Mouse (Mus musculus) hindbrain, embryonic 11.5 days (tissue): ENCODE measurements at regions not wholly inside any gene's neighbourhood (a gene's known extent, or its start where the extent isn't known, plus 50 kb on each side); places are given as distances from the start of the nearest gene placed in this dataset.

ENCODE experiments used
- ATAC-seq: fragments of 200-750 bp; cut with Nextera tagmentation; 2 replicates; pipeline ENCODE4 v1.8.0; 2017; ENCODE audit warnings: mild to moderate bottlenecking, moderate TSS enrichment, moderate library complexity; ENCODE audit not compliant: low FRiP score
- DNase-seq: peaks from one replicate; pipeline ENCODE4 v3.0.0-alpha.2; 2015; ENCODE audit warnings: low spot score
- H3K27ac ChIP-seq: fragments of 300-500 bp; sonication (generic); 2 replicates; pipeline ENCODE4 v1.5.1; 2014; ENCODE audit warnings: mild to moderate bottlenecking, low read depth, low read length
- H3K27me3 ChIP-seq: fragments of 300-500 bp; sonication (generic); 2 replicates; pipeline ENCODE4 v1.6.1; 2014; ENCODE audit warnings: mild to moderate bottlenecking, low read length, moderate library complexity, mixed read lengths; ENCODE audit not compliant: control insufficient read depth, insufficient read depth
- H3K36me3 ChIP-seq: fragments of 300-500 bp; sonication (generic); 2 replicates; pipeline ENCODE4 v1.6.1; 2014; ENCODE audit warnings: mild to moderate bottlenecking, low read length, moderate library complexity, mixed read lengths; ENCODE audit not compliant: control insufficient read depth, insufficient read depth
- H3K4me1 ChIP-seq: fragments of 300-500 bp; sonication (generic); replicated peaks from 2 replicates; pipeline ENCODE4 v1.6.1; 2014; ENCODE audit warnings: low read length, mixed read lengths; ENCODE audit not compliant: control insufficient read depth, insufficient read depth
- H3K4me2 ChIP-seq: fragments of 300-500 bp; sonication (generic); replicated peaks from 2 replicates; pipeline ENCODE4 v1.6.1; 2014; ENCODE audit warnings: mild to moderate bottlenecking, low read depth, low read length
- H3K4me3 ChIP-seq: fragments of 300-500 bp; sonication (generic); 2 replicates; pipeline ENCODE4 v1.5.1; 2014; ENCODE audit warnings: low read depth, low read length
- H3K9ac ChIP-seq: fragments of 300-500 bp; sonication (generic); 2 replicates; pipeline ENCODE4 v1.6.1; 2014; ENCODE audit warnings: low read depth, low read length
- H3K9me3 ChIP-seq: fragments of 300-500 bp; sonication (generic); 2 replicates; pipeline ENCODE4 v1.6.1; 2016; ENCODE audit warnings: low read length; ENCODE audit not compliant: control insufficient read depth
- WGBS: fragments of 180-500 bp; shearing (Covaris S2); extraction: QIAGEN DNeasy Blood & Tissue Kit; methylation state at CpG from one replicate; pipeline ENCODE4 v1.1.7; 2014; 5-methylcytosine and 5-hydroxymethylcytosine counted together

- ATAC-seq (no peak), DNase-seq (no peak)
- no peaks in the 10 kb centered on the region for H3K36me3 ChIP-seq
- no peaks in the 10 kb centered on the region for H3K27me3 ChIP-seq
- no peak overlapping the region for H3K4me3 ChIP-seq
- H3K4me2 ChIP-seq = no peak overlapping the region
- H3K4me1 ChIP-seq = no peaks in the 10 kb centered on the region
- H3K9ac ChIP-seq = no peak overlapping the region
- H3K9me3 ChIP-seq = no peaks in the 10 kb centered on the region
- H3K27ac ChIP-seq = no peak overlapping the region
- 81% methylated on average over 3 of the region's 3 CpGs for WGBS
Measured at GRCm38 (mm10) chr13:6062729-6063386, 201.6 kb downstream of the Klf6 start.

- 84% methylated on average over 4 of the region's 4 CpGs for WGBS
- no peaks in the 10 kb centered on the region for H3K9me3 ChIP-seq
- no peak overlapping the region for H3K9ac ChIP-seq
- H3K27ac ChIP-seq = no peak overlapping the region
- no peak for DNase-seq
- no peaks in the 10 kb centered on the region for H3K36me3 ChIP-seq
- H3K4me2 ChIP-seq = no peak overlapping the region
- no peaks in the 10 kb centered on the region for H3K4me1 ChIP-seq
- ATAC-seq = no peak
- no peaks in the 10 kb centered on the region for H3K27me3 ChIP-seq
- H3K4me3 ChIP-seq = no peak overlapping the region
Measured at GRCm38 (mm10) chr13:6076978-6077825, 215.9 kb downstream of the Klf6 start.

- Histone ChIP-seq H3K4me2 (no peak overlapping the region), H3K36me3 (no peaks in the 10 kb centered on the region), H3K4me1 (no peaks in the 10 kb centered on the region), H3K9me3 (no peaks in the 10 kb centered on the region), H3K9ac (no peak overlapping the region), H3K4me3 (no peak overlapping the region), H3K27ac (no peak overlapping the region), H3K27me3 (no peaks in the 10 kb centered on the region)
- 60% methylated on average over 2 of the region's 2 CpGs for WGBS
- ATAC-seq = no peak
- no peak for DNase-seq
Measured at GRCm38 (mm10) chr13:6085891-6086290, 224.6 kb downstream of the Klf6 start.

DNA sequence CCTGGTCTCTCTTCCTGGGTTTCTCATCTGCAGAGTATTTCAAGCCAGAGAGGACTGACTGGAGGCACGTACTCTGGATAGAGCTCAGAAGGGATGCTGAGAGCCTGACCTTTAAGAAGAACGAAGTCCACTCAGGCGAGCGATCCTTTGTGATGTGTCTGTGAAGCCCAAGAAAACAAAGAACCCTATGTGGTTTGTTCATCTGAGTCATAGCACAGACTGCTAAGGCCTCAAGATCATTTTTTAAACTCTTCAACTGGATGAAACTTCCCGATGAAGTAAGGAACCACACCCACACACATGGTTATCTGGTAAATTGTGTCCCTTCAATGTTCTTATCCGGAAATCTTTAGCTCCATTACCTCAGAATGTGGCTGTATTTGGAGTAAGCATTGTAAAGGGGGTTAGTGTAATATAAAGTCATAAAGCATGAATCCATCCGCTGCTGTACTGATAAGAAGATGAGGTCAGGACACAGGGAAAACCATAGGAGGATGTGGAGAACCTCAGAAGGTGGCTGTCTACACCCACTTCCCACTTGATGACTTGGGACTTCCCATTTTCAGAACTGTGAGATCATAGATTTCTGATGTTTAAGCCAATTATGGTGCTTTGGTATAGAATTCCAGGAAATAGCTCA, 247.9 kb downstream of the Klf6 start:
- Histone ChIP-seq H3K27ac (no peak overlapping the region), H3K9me3 (no peaks in the 10 kb centered on the region), H3K36me3 (no peaks in the 10 kb centered on the region), H3K4me2 (no peak overlapping the region), H3K4me3 (no peak overlapping the region), H3K27me3 (no peaks in the 10 kb centered on the region), H3K9ac (no peak overlapping the region), H3K4me1 (no peaks in the 10 kb centered on the region)
- ATAC-seq = no peak
- 90% methylated on average over 7 of the region's 7 CpGs for WGBS
- no peak for DNase-seq

- H3K4me1 ChIP-seq = no peaks in the 10 kb centered on the region
- 89% methylated on average over 1 of the region's 1 CpGs for WGBS
- no peaks in the 10 kb centered on the region for H3K36me3 ChIP-seq
- DNase-seq = no peak
- no peaks in the 10 kb centered on the region for H3K27me3 ChIP-seq
- H3K4me3 ChIP-seq = no peak overlapping the region
- H3K4me2 ChIP-seq = no peak overlapping the region
- H3K9me3 ChIP-seq = no peaks in the 10 kb centered on the region
- ATAC-seq = no peak
- no peak overlapping the region for H3K9ac ChIP-seq
- no peak overlapping the region for H3K27ac ChIP-seq
Measured at GRCm38 (mm10) chr13:6119703-6120102, 258.4 kb downstream of the Klf6 start.

DNA sequence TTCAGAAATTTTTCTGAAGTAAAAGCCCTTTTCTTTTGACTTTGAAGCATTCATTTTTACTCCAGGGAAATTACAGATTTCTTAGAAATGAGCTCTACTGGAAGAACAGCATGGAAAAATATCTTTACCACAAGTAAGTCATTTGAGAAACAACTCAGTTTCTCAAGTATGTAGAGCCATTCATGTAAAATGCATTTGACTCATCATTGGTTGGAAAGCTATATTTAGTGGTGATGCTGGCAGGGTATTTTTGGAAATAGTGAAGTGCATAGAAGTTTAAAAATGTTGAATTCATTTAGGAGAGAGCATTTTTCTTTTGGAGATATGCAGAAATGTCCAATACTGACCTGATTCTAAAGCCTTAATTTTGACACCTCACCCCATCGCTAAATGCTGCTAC, 266.0 kb downstream of the Klf6 start:
- ATAC-seq = no peak
- WGBS = 76% methylated on average over 1 of the region's 1 CpGs
- no peak overlapping the region for H3K4me2 ChIP-seq
- no peak overlapping the region for H3K27ac ChIP-seq
- DNase-seq = no peak
- H3K9me3 ChIP-seq = no peaks in the 10 kb centered on the region
- H3K27me3 ChIP-seq = no peaks in the 10 kb centered on the region
- no peak overlapping the region for H3K9ac ChIP-seq
- no peaks in the 10 kb centered on the region for H3K36me3 ChIP-seq
- H3K4me3 ChIP-seq = no peak overlapping the region
- H3K4me1 ChIP-seq = no peaks in the 10 kb centered on the region

- Histone ChIP-seq H3K4me1 (no peaks in the 10 kb centered on the region), H3K4me3 (no peak overlapping the region), H3K9ac (no peak overlapping the region), H3K27ac (no peak overlapping the region), H3K27me3 (no peaks in the 10 kb centered on the region), H3K9me3 (no peaks in the 10 kb centered on the region), H3K36me3 (no peaks in the 10 kb centered on the region), H3K4me2 (no peak overlapping the region)
- WGBS = 70% methylated on average over 1 of the region's 1 CpGs
- DNase-seq (no peak), ATAC-seq (no peak)
Measured at GRCm38 (mm10) chr13:6128903-6129302, 267.6 kb downstream of the Klf6 start.

- no peak overlapping the region for H3K9ac ChIP-seq
- 86% methylated on average over 2 of the region's 2 CpGs for WGBS
- H3K4me2 ChIP-seq = no peak overlapping the region
- H3K9me3 ChIP-seq = no peaks in the 10 kb centered on the region
- H3K4me3 ChIP-seq = no peak overlapping the region
- H3K27me3 ChIP-seq = no peaks in the 10 kb centered on the region
- H3K4me1 ChIP-seq = no peaks in the 10 kb centered on the region
- ATAC-seq (no peak), DNase-seq (no peak)
- H3K36me3 ChIP-seq = no peaks in the 10 kb centered on the region
- H3K27ac ChIP-seq = no peak overlapping the region
Measured at GRCm38 (mm10) chr13:6131363-6131762, 270.1 kb downstream of the Klf6 start.
